In genomic region chr1:160371696-160372095, GRCm38 (mm10) we compare ENCODE assay signal across 19 mouse cellular contexts.
"Had no signal": no experiment of that assay in that cellular context is flagged by ENCODE, and none has a peak within 500 bp of the region (broad histone marks: within the 10 kb centered on the region; RNA-seq: fewer than 3 reads in every experiment).

No protein-coding gene starts in this region.

- H3K27me3 ChIP-seq: limb, embryonic 12.5 days; liver, embryonic 15.5 days; neural tube, embryonic 13.5 days; stomach, embryonic 15.5 days had no signal

- H3K4me3 ChIP-seq: layer of hippocampus, adult 2 months; limb, embryonic 12.5 days; liver, embryonic 15.5 days; midbrain, embryonic 10.5 days; neural tube, embryonic 13.5 days; stomach, embryonic 15.5 days had no signal

- H3K36me3 ChIP-seq: limb, embryonic 12.5 days; liver, embryonic 15.5 days; midbrain, embryonic 10.5 days; neural tube, embryonic 13.5 days; stomach, embryonic 15.5 days had no signal

- H3K9ac ChIP-seq: limb, embryonic 12.5 days; liver, embryonic 15.5 days; neural tube, embryonic 13.5 days; stomach, embryonic 15.5 days had no signal

- H3K4me1 ChIP-seq: limb, embryonic 12.5 days; midbrain, embryonic 10.5 days; neural tube, embryonic 13.5 days; stomach, embryonic 15.5 days had no signal

- ATAC-seq: lung, postnatal 0 days had no signal

- H3K9me3 ChIP-seq: limb, embryonic 12.5 days; liver, embryonic 15.5 days; midbrain, embryonic 10.5 days; neural tube, embryonic 13.5 days; stomach, embryonic 15.5 days had no signal

- H3K27ac ChIP-seq: limb, embryonic 12.5 days; liver, embryonic 15.5 days; midbrain, embryonic 10.5 days; neural tube, embryonic 13.5 days; stomach, embryonic 15.5 days had no signal

- H3K4me2 ChIP-seq: limb, embryonic 12.5 days; liver, embryonic 15.5 days; neural tube, embryonic 13.5 days; stomach, embryonic 15.5 days had no signal

- DNase-seq: kidney, adult 11 months; kidney, adult 9 months; kidney, postnatal 10 days; kidney, postnatal 4 days; liver; lung, adult 2 months; lung, postnatal 36 days; midbrain, embryonic 14.5 days; retina, postnatal 1 day; right cerebral cortex, postnatal 4 days; spleen, adult 18-20 months; thymus, postnatal 4 days had no signal
